Mouse (Mus musculus) layer of hippocampus, postnatal 14 days (tissue): ENCODE results near the gene Lsm12. TPM values are rescaled to one million over a fixed set of nuclear protein-coding genes. Genes with fewer than 3 reads are reported as not detected.

Source experiments
- DNase-seq, 2 experiments: peaks; one replicate each; pipeline ENCODE4 v3.0.0; 2021 to 2022; ENCODE audit warnings: low spot score in 2 of 2, mixed read lengths in 1 of 2
- microRNA-seq, 2 experiments: library from miRNA; unstranded; fragments of <30 nt; microRNA quantifications; one replicate each; pipeline ENCODE4 v1.2.0; 2021
- total RNA-seq, 2 experiments: library from RNA; stranded (reverse); gene quantifications; 2 replicates each; pipeline ENCODE4 v1.2.3; 2021

Lsm12 gene
- total RNA-seq, 2 experiments from 2014 or later = 65.9 to 72.8 TPM

GRCm38 (mm10) chr11:102134516-102134915, 50.6 kb downstream of the Lsm12 start:
- no peak for DNase-seq

GRCm38 (mm10) chr11:102117386-102117785, 67.7 kb downstream of the Lsm12 start:
- DNase-seq = no peak

- DNase-seq = no peak
Observed at GRCm38 (mm10) chr11:102116241-102116640, 68.9 kb downstream of the Lsm12 start.

Small RNA genes within 50 kb of the gene (microRNA-seq; reads per million reads assigned to microRNA genes)
- gene Mir8101 = 2.5 to 6.2 reads per million in 2 experiments

Other genes with a start within 250 kb of the Lsm12 start
- not detected for gene Sost, start 218.3 kb downstream of the Lsm12 start, total RNA-seq
- gene Cfap97d1, start 201.0 kb downstream of the Lsm12 start, total RNA-seq = not detected
- gene Dusp3, start 198.3 kb downstream of the Lsm12 start, total RNA-seq = 100 to 1,000 TPM; 156 to 159 TPM
- 10 to 100 TPM; 87.4 to 93.8 TPM for gene Mpp3, start 156.8 kb downstream of the Lsm12 start, total RNA-seq
- under 1 TPM; 0.24 to 0.32 TPM for gene Cd300lg, start 143.8 kb downstream of the Lsm12 start, total RNA-seq
- 100 to 1,000 TPM; 139 to 144 TPM for gene Mpp2, start 96.8 kb downstream of the Lsm12 start, total RNA-seq
- gene Ppy, start 84.0 kb downstream of the Lsm12 start, total RNA-seq = not detected
- not detected for gene Pyy, start 77.5 kb downstream of the Lsm12 start, total RNA-seq
- gene Nags, start 39.8 kb downstream of the Lsm12 start, total RNA-seq = not detected
- 10 to 100 TPM; 26.4 to 29.2 TPM for gene Tmem101, start 28.9 kb downstream of the Lsm12 start, total RNA-seq
- 10 to 100 TPM; 49.2 to 49.5 TPM for gene G6pc3, start 4.3 kb upstream of the Lsm12 start, total RNA-seq
- gene Hdac5, start 44.9 kb upstream of the Lsm12 start, total RNA-seq = 100 to 1,000 TPM; 171 to 197 TPM
- gene BC030867, start 63.6 kb upstream of the Lsm12 start, total RNA-seq = under 1 TPM; 0.76 to 0.79 TPM
- under 1 TPM; 0.86 to 0.88 TPM for gene Asb16, start 83.4 kb upstream of the Lsm12 start, total RNA-seq
- gene Tmub2, start 99.6 kb upstream of the Lsm12 start, total RNA-seq = 10 to 100 TPM; 59.3 to 60.6 TPM
- gene Atxn7l3, start 111.3 kb upstream of the Lsm12 start, total RNA-seq = 100 to 1,000 TPM; 152 to 160 TPM
- 100 to 1,000 TPM; 120 to 121 TPM for gene Ubtf, start 134.4 kb upstream of the Lsm12 start, total RNA-seq
- gene Slc4a1, start 180.9 kb upstream of the Lsm12 start, total RNA-seq = under 1 TPM; 0.50 to 0.60 TPM
- 100 to 1,000 TPM; 413 to 422 TPM for gene Rundc3a, start 208.1 kb upstream of the Lsm12 start, total RNA-seq
- 10 to 100 TPM; 75.6 to 81.8 TPM for gene Slc25a39, start 222.7 kb upstream of the Lsm12 start, total RNA-seq
- 10 to 100 TPM; 82.3 to 87.4 TPM for gene Grn, start 245.0 kb upstream of the Lsm12 start, total RNA-seq